Mouse (Mus musculus): Measurements from ENCODE around the gene Cldn14. TPM values are rescaled to one million over a fixed set of nuclear protein-coding genes. Genes with fewer than 3 reads are reported as not detected.

Cldn14 gene
- polyA plus RNA-seq, 1 experiment from 2014 or later: not detected

- Histone ChIP-seq H3K27me3 (ENCODE audit: control insufficient read depth, insufficient read depth, low read length) (no peaks in the 10 kb centered on the region), H3K36me3 (ENCODE audit: control insufficient read depth, insufficient read depth, low read length) (no peaks in the 10 kb centered on the region), H3K4me3 (ENCODE audit: low read depth, low read length) (no peak overlapping the region), H3K4me1 (replicated peaks; ENCODE audit: control insufficient read depth, insufficient read depth, low read length) (no peaks in the 10 kb centered on the region), H3K27ac (ENCODE audit: low read depth, low read length) (no peak overlapping the region), H3K9ac (ENCODE audit: low read length) (no peak overlapping the region), H3K9me3 (ENCODE audit: control insufficient read depth, low read length) (no peaks in the 10 kb centered on the region), H3K4me2 (ENCODE audit: low read depth, low read length, severe bottlenecking) (0 out of 2 replicates have a peak overlapping the region, but pooled peaks have one; percentile 29)
- no peak for DNase-seq (ENCODE audit: low spot score)
- no peak for ATAC-seq (replicated peaks; ENCODE audit: low FRiP score)
- 68% methylated on average over 8 of the region's 8 CpGs for WGBS
These were observed 90.0 kb downstream of the Cldn14 start for GRCm38 (mm10) chr16:93918679-93919060.

- Histone ChIP-seq H3K9ac (ENCODE audit: low read length) (no peak overlapping the region), H3K4me3 (ENCODE audit: low read depth, low read length) (no peak overlapping the region), H3K36me3 (ENCODE audit: control insufficient read depth, insufficient read depth, low read length) (no peaks in the 10 kb centered on the region), H3K4me1 (replicated peaks; ENCODE audit: control insufficient read depth, insufficient read depth, low read length) (no peaks in the 10 kb centered on the region), H3K4me2 (ENCODE audit: low read depth, low read length, severe bottlenecking) (0 out of 2 replicates have a peak overlapping the region, but pooled peaks have one; percentile 29), H3K27me3 (ENCODE audit: control insufficient read depth, insufficient read depth, low read length) (no peaks in the 10 kb centered on the region), H3K9me3 (ENCODE audit: control insufficient read depth, low read length) (no peaks in the 10 kb centered on the region), H3K27ac (ENCODE audit: low read depth, low read length) (no peak overlapping the region)
- WGBS: 42% methylated on average over 20 of the region's 22 CpGs
- peak; percentile 70 for ATAC-seq (replicated peaks; ENCODE audit: low FRiP score)
- peak; percentile 90 for DNase-seq (ENCODE audit: low spot score)
These were observed 90.6 kb downstream of the Cldn14 start for GRCm38 (mm10) chr16:93917712-93918678.

DNA sequence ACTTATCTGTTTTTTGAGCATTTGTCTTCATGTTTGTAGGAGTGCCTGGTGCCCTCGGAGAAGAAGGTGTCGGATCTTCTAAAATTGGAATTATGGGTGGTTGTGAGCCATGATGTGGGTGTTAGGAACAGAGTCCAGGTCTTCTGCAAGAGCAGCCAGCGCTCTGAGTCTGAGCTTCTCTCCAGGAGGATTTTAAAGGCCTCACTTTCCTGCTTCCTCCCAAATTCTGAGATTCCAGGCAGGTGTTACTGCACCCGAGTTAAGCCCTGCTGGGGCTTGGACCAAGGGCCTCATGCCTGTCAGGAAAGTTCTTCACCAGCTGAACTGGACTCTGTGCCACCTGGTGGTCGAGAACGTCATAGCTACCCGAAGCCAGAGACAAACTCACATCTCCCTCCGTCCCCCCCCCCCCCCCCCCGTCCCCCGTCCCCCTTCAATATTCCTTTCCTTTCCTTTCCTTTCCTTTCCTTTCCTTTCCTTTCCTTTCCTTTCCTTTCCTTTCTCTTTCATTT lies 93.2 kb downstream of the Cldn14 start:
- Histone ChIP-seq H3K27ac (ENCODE audit: low read depth, low read length) (no peak overlapping the region), H3K4me1 (replicated peaks; ENCODE audit: control insufficient read depth, insufficient read depth, low read length) (no peaks in the 10 kb centered on the region), H3K27me3 (ENCODE audit: control insufficient read depth, insufficient read depth, low read length) (no peaks in the 10 kb centered on the region), H3K36me3 (ENCODE audit: control insufficient read depth, insufficient read depth, low read length) (no peaks in the 10 kb centered on the region), H3K4me3 (ENCODE audit: low read depth, low read length) (no peak overlapping the region), H3K9ac (ENCODE audit: low read length) (no peak overlapping the region), H3K4me2 (ENCODE audit: low read depth, low read length, severe bottlenecking) (no peak overlapping the region), H3K9me3 (ENCODE audit: control insufficient read depth, low read length) (no peaks in the 10 kb centered on the region)
- DNase-seq (ENCODE audit: low spot score): no peak
- WGBS: 29% methylated on average over 10 of the region's 10 CpGs
- no peak for ATAC-seq (replicated peaks; ENCODE audit: low FRiP score)

GRCm38 (mm10) chr16:93913881-93914576 lies 94.6 kb downstream of the Cldn14 start:
- 83% methylated on average over 10 of the region's 10 CpGs for WGBS
- Histone ChIP-seq H3K4me3 (ENCODE audit: low read depth, low read length) (no peak overlapping the region), H3K4me2 (ENCODE audit: low read depth, low read length, severe bottlenecking) (no peak overlapping the region), H3K27ac (ENCODE audit: low read depth, low read length) (no peak overlapping the region), H3K27me3 (ENCODE audit: control insufficient read depth, insufficient read depth, low read length) (no peaks in the 10 kb centered on the region), H3K4me1 (replicated peaks; ENCODE audit: control insufficient read depth, insufficient read depth, low read length) (no peaks in the 10 kb centered on the region), H3K9ac (ENCODE audit: low read length) (no peak overlapping the region), H3K9me3 (ENCODE audit: control insufficient read depth, low read length) (no peaks in the 10 kb centered on the region), H3K36me3 (ENCODE audit: control insufficient read depth, insufficient read depth, low read length) (no peaks in the 10 kb centered on the region)
- ATAC-seq (replicated peaks; ENCODE audit: low FRiP score) (no peak), DNase-seq (ENCODE audit: low spot score) (no peak)

DNA sequence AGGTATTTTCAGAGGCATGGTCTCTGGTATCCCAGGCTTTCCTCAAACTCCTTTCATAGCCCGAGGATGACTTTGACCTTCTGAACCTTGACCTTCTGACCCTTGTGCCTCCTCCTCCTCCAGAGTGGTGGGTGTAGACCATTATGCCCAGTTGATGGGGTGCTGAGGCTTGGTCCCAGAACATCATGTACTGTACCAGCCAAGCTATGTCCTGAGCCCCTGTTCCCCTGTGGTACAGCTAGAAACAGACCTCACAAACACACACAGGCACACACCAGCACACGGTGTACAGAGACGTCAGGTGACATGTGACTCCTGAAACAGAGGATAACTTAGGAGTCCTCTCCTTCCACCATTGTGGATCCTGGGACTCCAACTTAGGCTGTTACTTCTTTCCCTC lies 95.8 kb downstream of the Cldn14 start:
- Histone ChIP-seq H3K4me1 (replicated peaks; ENCODE audit: control insufficient read depth, insufficient read depth, low read length) (no peaks in the 10 kb centered on the region), H3K4me2 (ENCODE audit: low read depth, low read length, severe bottlenecking) (no peak overlapping the region), H3K9ac (ENCODE audit: low read length) (no peak overlapping the region), H3K27me3 (ENCODE audit: control insufficient read depth, insufficient read depth, low read length) (no peaks in the 10 kb centered on the region), H3K9me3 (ENCODE audit: control insufficient read depth, low read length) (no peaks in the 10 kb centered on the region), H3K36me3 (ENCODE audit: control insufficient read depth, insufficient read depth, low read length) (no peaks in the 10 kb centered on the region), H3K27ac (ENCODE audit: low read depth, low read length) (no peak overlapping the region), H3K4me3 (ENCODE audit: low read depth, low read length) (no peak overlapping the region)
- DNase-seq (ENCODE audit: low spot score) (no peak), ATAC-seq (replicated peaks; ENCODE audit: low FRiP score) (no peak)
- 78% methylated on average over 3 of the region's 3 CpGs for WGBS

DNA sequence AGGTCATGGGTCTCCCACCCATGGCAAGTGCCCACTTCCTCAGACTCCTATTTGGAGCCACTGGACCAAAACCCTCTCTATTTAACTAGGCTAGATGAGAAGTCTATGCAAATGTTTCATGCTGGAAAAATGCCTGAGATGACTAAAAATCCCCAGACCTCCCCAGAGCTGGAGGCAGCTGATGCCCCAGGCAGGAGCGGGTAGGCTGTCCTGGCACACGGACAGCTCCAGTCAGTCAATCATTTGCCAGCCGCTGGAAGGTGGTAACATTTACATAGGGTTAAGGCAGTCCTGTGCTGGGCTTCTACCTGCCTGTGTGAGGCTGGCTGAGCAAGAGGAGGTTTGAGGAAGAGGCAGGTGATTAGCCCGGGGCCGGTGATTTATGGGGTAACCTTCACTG lies 96.5 kb downstream of the Cldn14 start:
- Histone ChIP-seq H3K27me3 (ENCODE audit: control insufficient read depth, insufficient read depth, low read length) (no peaks in the 10 kb centered on the region), H3K36me3 (ENCODE audit: control insufficient read depth, insufficient read depth, low read length) (no peaks in the 10 kb centered on the region), H3K27ac (ENCODE audit: low read depth, low read length) (no peak overlapping the region), H3K9me3 (ENCODE audit: control insufficient read depth, low read length) (no peaks in the 10 kb centered on the region), H3K4me3 (ENCODE audit: low read depth, low read length) (no peak overlapping the region), H3K4me1 (replicated peaks; ENCODE audit: control insufficient read depth, insufficient read depth, low read length) (no peaks in the 10 kb centered on the region), H3K4me2 (ENCODE audit: low read depth, low read length, severe bottlenecking) (no peak overlapping the region), H3K9ac (ENCODE audit: low read length) (no peak overlapping the region)
- no peak for DNase-seq (ENCODE audit: low spot score)
- 89% methylated on average over 5 of the region's 5 CpGs for WGBS
- ATAC-seq (replicated peaks; ENCODE audit: low FRiP score): no peak

- H3K9me3 ChIP-seq (ENCODE audit: control insufficient read depth, low read length): no peaks in the 10 kb centered on the region
- no peak overlapping the region for H3K4me2 ChIP-seq (ENCODE audit: low read depth, low read length, severe bottlenecking)
- H3K27ac ChIP-seq (ENCODE audit: low read depth, low read length): no peak overlapping the region
- no peaks in the 10 kb centered on the region for H3K27me3 ChIP-seq (ENCODE audit: control insufficient read depth, insufficient read depth, low read length)
- H3K9ac ChIP-seq (ENCODE audit: low read length): no peak overlapping the region
- no peak overlapping the region for H3K4me3 ChIP-seq (ENCODE audit: low read depth, low read length)
- no peaks in the 10 kb centered on the region for H3K4me1 ChIP-seq (replicated peaks; ENCODE audit: control insufficient read depth, insufficient read depth, low read length)
- DNase-seq (ENCODE audit: low spot score): no peak
- 72% methylated on average over 28 of the region's 28 CpGs for WGBS
- H3K36me3 ChIP-seq (ENCODE audit: control insufficient read depth, insufficient read depth, low read length): no peaks in the 10 kb centered on the region
- ATAC-seq (replicated peaks; ENCODE audit: low FRiP score): no peak
These were observed 97.6 kb downstream of the Cldn14 start for GRCm38 (mm10) chr16:93910735-93911665.

DNA sequence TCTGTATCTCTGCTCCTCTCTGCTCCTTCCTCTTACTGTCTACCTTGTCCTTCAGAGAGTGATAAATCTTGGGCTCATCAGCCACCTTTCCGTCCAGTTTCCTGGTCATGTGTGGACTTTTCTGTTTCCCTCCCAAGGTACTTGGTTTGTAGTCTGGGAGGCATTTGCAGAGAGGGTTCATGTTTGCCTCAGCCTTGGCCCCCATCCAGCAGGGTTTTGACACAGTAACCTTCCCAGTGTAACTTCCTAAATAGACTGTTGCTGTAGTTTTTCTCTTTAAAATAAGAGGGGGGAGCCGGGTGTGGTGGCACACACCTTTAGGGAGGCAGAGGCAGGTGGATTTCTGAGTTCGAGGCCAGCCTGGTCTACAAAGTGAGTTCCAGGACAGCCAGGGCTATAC lies 98.7 kb downstream of the Cldn14 start:
- Histone ChIP-seq H3K4me2 (ENCODE audit: low read depth, low read length, severe bottlenecking) (no peak overlapping the region), H3K9ac (ENCODE audit: low read length) (no peak overlapping the region), H3K9me3 (ENCODE audit: control insufficient read depth, low read length) (no peaks in the 10 kb centered on the region), H3K36me3 (ENCODE audit: control insufficient read depth, insufficient read depth, low read length) (no peaks in the 10 kb centered on the region; the same call in 1 of the 2 replicates), H3K4me1 (replicated peaks; ENCODE audit: control insufficient read depth, insufficient read depth, low read length) (no peaks in the 10 kb centered on the region), H3K27ac (ENCODE audit: low read depth, low read length) (no peak overlapping the region), H3K4me3 (ENCODE audit: low read depth, low read length) (no peak overlapping the region), H3K27me3 (ENCODE audit: control insufficient read depth, insufficient read depth, low read length) (no peaks in the 10 kb centered on the region)
- 90% methylated on average over 3 of the region's 3 CpGs for WGBS
- ATAC-seq (replicated peaks; ENCODE audit: low FRiP score) (no peak), DNase-seq (ENCODE audit: low spot score) (no peak)

Measured in forebrain, embryonic 11.5 days (tissue).